Mouse (Mus musculus): ENCODE measurements around the gene Myh3. TPM values are rescaled to one million over a fixed set of nuclear protein-coding genes. Genes with fewer than 3 reads are reported as not detected.

Gene Myh3
- total RNA-seq, 2 experiments from 2014 or later, result 7.7 to 11.8 TPM

- no peak for DNase-seq
- intact Hi-C loops (cut with DNase I), result no loop called here
These were observed 61.5 kb downstream of the Myh3 start for GRCm38 (mm10) chr11:67139556-67139955.

GRCm38 (mm10) chr11:67140175-67140574 lies 62.1 kb downstream of the Myh3 start:
- intact Hi-C loops (cut with DNase I), result loop anchor here (2.0 kb wide), 1 partner anchor 93 kb away; no protein-coding TSS in a partner anchor
- DNase-seq, result no peak

- intact Hi-C loops (cut with DNase I), result loop anchor here (2.0 kb wide), 1 partner anchor 92 kb away; no protein-coding TSS in a partner anchor
- DNase-seq, result no peak
These were observed 62.9 kb downstream of the Myh3 start for GRCm38 (mm10) chr11:67141031-67141430.

GRCm38 (mm10) chr11:67142047-67142446 lies 63.9 kb downstream of the Myh3 start:
- intact Hi-C loops (cut with DNase I), result no loop called here
- DNase-seq, result no peak

GRCm38 (mm10) chr11:67143065-67143464 lies 65.0 kb downstream of the Myh3 start:
- DNase-seq, result no peak
- intact Hi-C loops (cut with DNase I), result no loop called here

GRCm38 (mm10) chr11:67143863-67144498 lies 65.9 kb downstream of the Myh3 start:
- intact Hi-C loops (cut with DNase I), result no loop called here
- no peak for DNase-seq

- intact Hi-C loops (cut with DNase I), result no loop called here
- DNase-seq, result peak in 1 of 2 experiments; percentile 28
These were observed 66.6 kb downstream of the Myh3 start for GRCm38 (mm10) chr11:67144559-67145265.

- intact Hi-C loops (cut with DNase I), result no loop called here
- DNase-seq, result no peak
These were observed 67.6 kb downstream of the Myh3 start for GRCm38 (mm10) chr11:67145482-67146408.

GRCm38 (mm10) chr11:67146409-67147282 lies 68.5 kb downstream of the Myh3 start:
- intact Hi-C loops (cut with DNase I), result no loop called here
- no peak for DNase-seq

- intact Hi-C loops (cut with DNase I), result no loop called here
- DNase-seq, result no peak
These were observed 69.3 kb downstream of the Myh3 start for GRCm38 (mm10) chr11:67147283-67147921.

- no peak for DNase-seq
- intact Hi-C loops (cut with DNase I), result loop anchor here (2.0 kb wide), 1 partner anchor 82 kb away; no protein-coding TSS in a partner anchor
These were observed 70.3 kb downstream of the Myh3 start for GRCm38 (mm10) chr11:67148286-67149012.

- intact Hi-C loops (cut with DNase I), result no loop called here
- no peak for DNase-seq
These were observed 72.1 kb downstream of the Myh3 start for GRCm38 (mm10) chr11:67150237-67150636.

GRCm38 (mm10) chr11:67151159-67151558 lies 73.1 kb downstream of the Myh3 start:
- DNase-seq, result no peak
- intact Hi-C loops (cut with DNase I), result no loop called here

Small RNAs within 50 kb of the gene (microRNA-seq; reads per million reads assigned to microRNA genes)
- 0 reads per million in 2 experiments for gene Mir6923

Other genes with a start within 250 kb of the Myh3 start
- under 1 TPM in 1 of 2 experiments, not detected in 1; 0.13 TPM for gene Pirt, start 166.3 kb upstream of the Myh3 start, total RNA-seq (2021)
- gene Tmem238l, start 121.7 kb upstream of the Myh3 start, total RNA-seq (2021), result not detected
- under 1 TPM; 0.49 to 0.64 TPM for gene Tmem220, start 53.1 kb upstream of the Myh3 start, total RNA-seq (2021)
- gene Adprm, start 25.7 kb upstream of the Myh3 start, total RNA-seq (2021), result 1 to 10 TPM; 6.5 to 8.2 TPM
- gene Sco1, start 25.6 kb upstream of the Myh3 start, total RNA-seq (2021), result 1 to 10 TPM; 6.6 to 6.7 TPM
- gene Myh2, start 92.7 kb downstream of the Myh3 start, total RNA-seq (2021), result 1,000 to 10,000 TPM; 1,281 to 1,857 TPM
- 1,000 to 10,000 TPM; 2,071 to 3,124 TPM for gene Myh1, start 121.8 kb downstream of the Myh3 start, total RNA-seq (2021)
- over 10,000 TPM; 26,473 to 29,006 TPM for gene Myh4, start 159.7 kb downstream of the Myh3 start, total RNA-seq (2021)
- 100 to 1,000 TPM; 268 to 306 TPM for gene Myh8, start 198.8 kb downstream of the Myh3 start, total RNA-seq (2021)
- 1 to 10 TPM; 3.5 to 4.1 TPM for gene Myh13, start 243.4 kb downstream of the Myh3 start, total RNA-seq (2021)

Data from gastrocnemius, postnatal 36 days (tissue).